8 mouse cellular contexts compared by ENCODE assay signal in genomic region chr6:97210962-97211601, GRCm38 (mm10). TPM values are rescaled to one million over a fixed set of nuclear protein-coding genes. Genes with fewer than 3 reads are reported as not detected.
DNase-seq lines count a peak whose midpoint lies in the region; ATAC-seq and TF ChIP-seq lines count a peak whose summit lies in the region.

No protein-coding gene starts in this region.

- peak; percentile 68 for ATAC-seq in hindbrain, embryonic 15.5 days (ENCODE audit: low FRiP score, low read depth)
- ATAC-seq in liver, postnatal 0 days = peak; percentile 65
- ATAC-seq in neural tube, embryonic 13.5 days (ENCODE audit: low read depth) = peak; percentile 68

- peak overlapping the region; percentile 83 for H3K4me2 ChIP-seq in hindbrain, embryonic 15.5 days
- peak overlapping the region; percentile 94 for H3K4me2 ChIP-seq in liver, postnatal 0 days (ENCODE audit: low read depth, low read length)
- H3K4me2 ChIP-seq in neural tube, embryonic 13.5 days = peak overlapping the region; percentile 79

- peaks cover 30% of the 10 kb centered on the region for H3K4me1 ChIP-seq in embryonic facial prominence, embryonic 10.5 days
- H3K4me1 ChIP-seq in hindbrain, embryonic 15.5 days (replicated peaks) = peaks cover 25% of the 10 kb centered on the region
- H3K4me1 ChIP-seq in liver, postnatal 0 days (ENCODE audit: insufficient read depth) = peaks cover 25% of the 10 kb centered on the region
- peaks cover 40% of the 10 kb centered on the region for H3K4me1 ChIP-seq in neural tube, embryonic 13.5 days (replicated peaks)

- peaks cover 11% of the 10 kb centered on the region; the same call in 1 of the 2 replicates for H3K27me3 ChIP-seq in embryonic facial prominence, embryonic 10.5 days (replicated peaks; ENCODE audit: low read depth, poor library complexity, severe bottlenecking)
- H3K27me3 ChIP-seq in hindbrain, embryonic 15.5 days = no peaks in the 10 kb centered on the region
- no peaks in the 10 kb centered on the region for H3K27me3 ChIP-seq in liver, postnatal 0 days (ENCODE audit: insufficient read depth, low read length)
- H3K27me3 ChIP-seq in neural tube, embryonic 13.5 days = no peaks in the 10 kb centered on the region

- peak; percentile 25 for DNase-seq in cerebellum, adult 8-10 months
- no peak for DNase-seq in cerebellum, postnatal 4 days (ENCODE audit: low spot score in 2 of 2)
- peak; percentile 73 for DNase-seq in CD4-positive helper T cell, adult 2 months (ENCODE audit: low read depth, low spot score)
- peak; percentile 23 for DNase-seq in embryonic facial prominence, embryonic 10.5 days (ENCODE audit: low spot score)
- peak; percentile 51 for DNase-seq in liver, postnatal 0 days
- no peak for DNase-seq in gastrocnemius, postnatal 10 days

- WGBS in embryonic facial prominence, embryonic 10.5 days = 3% methylated on average over 22 of the region's 22 CpGs
- 1% methylated on average over 22 of the region's 22 CpGs for WGBS in hindbrain, embryonic 15.5 days
- WGBS in liver, postnatal 0 days (ENCODE audit: insufficient replicate concordance) = 2% methylated on average over 22 of the region's 22 CpGs
- WGBS in neural tube, embryonic 13.5 days = 2% methylated on average over 22 of the region's 22 CpGs

- H3K9me3 ChIP-seq in embryonic facial prominence, embryonic 10.5 days = no peaks in the 10 kb centered on the region
- no peaks in the 10 kb centered on the region for H3K9me3 ChIP-seq in hindbrain, embryonic 15.5 days
- no peaks in the 10 kb centered on the region for H3K9me3 ChIP-seq in liver, postnatal 0 days (ENCODE audit: low read length)
- no peaks in the 10 kb centered on the region for H3K9me3 ChIP-seq in neural tube, embryonic 13.5 days

- TF ChIP-seq CTCF in liver, postnatal 0 days (IDR thresholded peaks at IDR 0.05; ENCODE audit: low read depth) = no peak

- TF ChIP-seq EP300 in liver, postnatal 0 days (IDR thresholded peaks at IDR 0.05; ENCODE audit: low read depth) = no peak

- H3K27ac ChIP-seq in embryonic facial prominence, embryonic 10.5 days (replicated peaks) = peak overlapping the region; percentile 73
- peak overlapping the region; percentile 81 for H3K27ac ChIP-seq in hindbrain, embryonic 15.5 days (replicated peaks)
- peak overlapping the region; percentile 83 for H3K27ac ChIP-seq in liver, postnatal 0 days (ENCODE audit: low read depth)
- H3K27ac ChIP-seq in neural tube, embryonic 13.5 days (replicated peaks) = peak overlapping the region; percentile 68

- H3K4me3 ChIP-seq in embryonic facial prominence, embryonic 10.5 days = peak overlapping the region; percentile 69
- H3K4me3 ChIP-seq in hindbrain, embryonic 15.5 days = peak overlapping the region; percentile 81
- peak overlapping the region; percentile 77 for H3K4me3 ChIP-seq in liver, postnatal 0 days (ENCODE audit: low read depth, low read length)
- H3K4me3 ChIP-seq in neural tube, embryonic 13.5 days = peak overlapping the region; percentile 72

- H3K36me3 ChIP-seq in embryonic facial prominence, embryonic 10.5 days (replicated peaks) = peaks cover 11% of the 10 kb centered on the region
- H3K36me3 ChIP-seq in hindbrain, embryonic 15.5 days = peaks cover 4% of the 10 kb centered on the region; the same call in 1 of the 2 replicates
- H3K36me3 ChIP-seq in liver, postnatal 0 days (replicated peaks; ENCODE audit: insufficient read depth, low read length) = 0 out of 2 replicates have a peak, but pooled peaks cover 8% of the 10 kb centered on the region
- peaks cover 5% of the 10 kb centered on the region for H3K36me3 ChIP-seq in neural tube, embryonic 13.5 days

- peak overlapping the region; percentile 73 for H3K9ac ChIP-seq in hindbrain, embryonic 15.5 days
- peak overlapping the region; percentile 84 for H3K9ac ChIP-seq in liver, postnatal 0 days (replicated peaks)
- H3K9ac ChIP-seq in neural tube, embryonic 13.5 days = peak overlapping the region; percentile 87

RNA-seq across cellular contexts. Expression of gene Arl6ip5, which starts 0.6 kb away (rescaled TPM):
- 30.0 and 34.7 TPM in 2 replicates for polyA plus RNA-seq in embryonic facial prominence, embryonic 10.5 days (2016; fragmentation: Nextera tagmentation; extraction: Ambion mirVana)
- polyA plus RNA-seq in hindbrain, embryonic 15.5 days (2015; fragmentation: Nextera tagmentation; extraction: Ambion mirVana) = 132 and 133 TPM in 2 replicates
- polyA plus RNA-seq in liver, postnatal 0 days (2015; fragmentation: Nextera tagmentation; extraction: Ambion mirVana) = 25.5 and 27.1 TPM in 2 replicates
- 126 and 129 TPM in 2 replicates for polyA plus RNA-seq in neural tube, embryonic 13.5 days (2015; fragmentation: Nextera tagmentation; extraction: Ambion mirVana)
- 100 to 1,000 TPM; 238 to 249 TPM for total RNA-seq in gastrocnemius, postnatal 10 days (2021)

RNA-seq across cellular contexts. Expression of gene Uba3, which starts 5.6 kb away (rescaled TPM):
- polyA plus RNA-seq in embryonic facial prominence, embryonic 10.5 days (2016; fragmentation: Nextera tagmentation; extraction: Ambion mirVana) = 83.7 and 88.7 TPM in 2 replicates
- 84.0 and 84.3 TPM in 2 replicates for polyA plus RNA-seq in hindbrain, embryonic 15.5 days (2015; fragmentation: Nextera tagmentation; extraction: Ambion mirVana)
- polyA plus RNA-seq in liver, postnatal 0 days (2015; fragmentation: Nextera tagmentation; extraction: Ambion mirVana) = 16.1 and 17.2 TPM in 2 replicates
- 88.0 and 96.8 TPM in 2 replicates for polyA plus RNA-seq in neural tube, embryonic 13.5 days (2015; fragmentation: Nextera tagmentation; extraction: Ambion mirVana)
- total RNA-seq in gastrocnemius, postnatal 10 days (2021) = 10 to 100 TPM; 50.3 to 51.2 TPM

RNA-seq across cellular contexts. Expression of gene Tmf1, which starts 32.2 kb away (rescaled TPM):
- polyA plus RNA-seq in embryonic facial prominence, embryonic 10.5 days (2016; fragmentation: Nextera tagmentation; extraction: Ambion mirVana) = 26.6 and 30.1 TPM in 2 replicates
- 33.0 and 37.2 TPM in 2 replicates for polyA plus RNA-seq in hindbrain, embryonic 15.5 days (2015; fragmentation: Nextera tagmentation; extraction: Ambion mirVana)
- 17.5 and 20.3 TPM in 2 replicates for polyA plus RNA-seq in liver, postnatal 0 days (2015; fragmentation: Nextera tagmentation; extraction: Ambion mirVana)
- polyA plus RNA-seq in neural tube, embryonic 13.5 days (2015; fragmentation: Nextera tagmentation; extraction: Ambion mirVana) = 43.1 and 44.9 TPM in 2 replicates
- total RNA-seq in gastrocnemius, postnatal 10 days (2021) = 10 to 100 TPM; 27.6 to 32.0 TPM

RNA-seq across cellular contexts. Expression of gene Lmod3, which starts 41.5 kb away (rescaled TPM):
- not detected in 2 replicates for polyA plus RNA-seq in embryonic facial prominence, embryonic 10.5 days (2016; fragmentation: Nextera tagmentation; extraction: Ambion mirVana)
- polyA plus RNA-seq in hindbrain, embryonic 15.5 days (2015; fragmentation: Nextera tagmentation; extraction: Ambion mirVana) = not detected in 2 replicates
- polyA plus RNA-seq in liver, postnatal 0 days (2015; fragmentation: Nextera tagmentation; extraction: Ambion mirVana) = 0.11 and 0.77 TPM in 2 replicates
- 0.47 and 1.0 TPM in 2 replicates for polyA plus RNA-seq in neural tube, embryonic 13.5 days (2015; fragmentation: Nextera tagmentation; extraction: Ambion mirVana)
- total RNA-seq in gastrocnemius, postnatal 10 days (2021) = 100 to 1,000 TPM; 113 to 139 TPM

Comparison
In these comparisons a context has a peak if more than half of its experiments do, and no peak if none do; other contexts are left out.
1. DNase-seq: peak in cerebellum, adult 8-10 months (single experiment), CD4-positive helper T cell, adult 2 months (single experiment), embryonic facial prominence, embryonic 10.5 days (single experiment) and liver, postnatal 0 days (single experiment); none in cerebellum, postnatal 4 days (0 of 2) and gastrocnemius, postnatal 10 days (single experiment).
2. Peak in every context shown above with its lines, with median percentiles within 50 percentile points of each other: H3K27ac ChIP-seq, H3K4me3 ChIP-seq, ATAC-seq, H3K4me2 ChIP-seq and H3K9ac ChIP-seq.